Mouse (Mus musculus): ENCODE measurements around the gene Eif3g.

The Eif3g gene

GRCm38 (mm10) chr9:20898511-20899073 is at the start of gene Eif3g:
TSS of gene Eif3g (minus strand) at chr9:20898623.
- DNase-seq: peak; percentile 84

GRCm38 (mm10) chr9:20946066-20946880 is 47.9 kb upstream of the Eif3g start:
- DNase-seq: no peak

- DNase-seq: no peak
Observed at GRCm38 (mm10) chr9:20944697-20945370, 46.4 kb upstream of the Eif3g start.

GRCm38 (mm10) chr9:20943911-20944310 is 45.5 kb upstream of the Eif3g start:
- DNase-seq: no peak

- no peak for DNase-seq
Observed at GRCm38 (mm10) chr9:20943396-20943795, 45.0 kb upstream of the Eif3g start.

- DNase-seq: no peak
Observed at GRCm38 (mm10) chr9:20923258-20923657, 24.8 kb upstream of the Eif3g start.

- peak; percentile 65 for DNase-seq
Observed at GRCm38 (mm10) chr9:20916160-20916559, 17.7 kb upstream of the Eif3g start.

- no peak for DNase-seq
Observed at GRCm38 (mm10) chr9:20909948-20910347, 11.5 kb upstream of the Eif3g start.

- no peak for DNase-seq
Observed at GRCm38 (mm10) chr9:20902174-20902491, 3.7 kb upstream of the Eif3g start.

GRCm38 (mm10) chr9:20901466-20902173 is 3.2 kb upstream of the Eif3g start:
- DNase-seq: peak; percentile 57

GRCm38 (mm10) chr9:20897736-20898510 is 500 bp downstream of the Eif3g start:
- no peak for DNase-seq

GRCm38 (mm10) chr9:20895382-20895781 is 3.0 kb downstream of the Eif3g start:
- no peak for DNase-seq

GRCm38 (mm10) chr9:20894629-20895028 is 3.8 kb downstream of the Eif3g start:
- no peak for DNase-seq

- no peak for DNase-seq
Observed at GRCm38 (mm10) chr9:20893590-20894343, 4.7 kb downstream of the Eif3g start.

GRCm38 (mm10) chr9:20893069-20893468 is 5.4 kb downstream of the Eif3g start:
- no peak for DNase-seq

GRCm38 (mm10) chr9:20892104-20892653 is 6.2 kb downstream of the Eif3g start:
- DNase-seq: no peak

GRCm38 (mm10) chr9:20891339-20892103 is 6.9 kb downstream of the Eif3g start:
- no peak for DNase-seq

- no peak for DNase-seq
Observed at GRCm38 (mm10) chr9:20890411-20890810, 8.0 kb downstream of the Eif3g start.

GRCm38 (mm10) chr9:20889185-20890141 is 9.0 kb downstream of the Eif3g start:
- DNase-seq: no peak

- DNase-seq: no peak
Observed at GRCm38 (mm10) chr9:20888386-20888765, 10.0 kb downstream of the Eif3g start.

Data from thymus, postnatal 25 days (tissue).